Mouse (Mus musculus): ENCODE measurements around the gene Ssu72. TPM values are rescaled to one million over a fixed set of nuclear protein-coding genes. Genes with fewer than 3 reads are reported as not detected.
"Not testable (repeated sequence)": the region's sequence is repeated elsewhere in the genome, so short reads cannot be mapped to it uniquely, and the experiment has no call there.

Ssu72 gene
- polyA plus RNA-seq, 1 experiment from 2014 or later = 264 TPM

- Histone ChIP-seq H3K4me3 (ENCODE audit: inconsistent target) (peak overlapping the region; percentile 48; the same call in 1 of the 2 replicates), H3K27ac (peak overlapping the region; percentile 84), H3K36me3 (ENCODE audit: inconsistent target) (no peaks in the 10 kb centered on the region; the same call in 1 of the 2 replicates)
These were observed 28.7 kb downstream of the Ssu72 start for GRCm38 (mm10) chr4:155733267-155733666.

GRCm38 (mm10) chr4:155734350-155734941 is 29.8 kb downstream of the Ssu72 start, which contains the start of gene Tmem240:
Gene Tmem240 (plus strand): TSS chr4:155734800.
- Histone ChIP-seq H3K27ac (peak within 1 kb of the TSS; percentile 84), H3K79me2 (ENCODE audit: inconsistent target) (peaks cover 5% of the 10 kb centered on the region; the same call in 1 of the 2 replicates), H3K36me3 (ENCODE audit: inconsistent target) (no peaks in the 10 kb centered on the region; the same call in 1 of the 2 replicates), H3K4me3 (ENCODE audit: inconsistent target) (peak within 1 kb of the TSS; percentile 48)
- 1% methylated on average over 15 of the region's 35 CpGs for WGBS (ENCODE audit: missing documents)

More at GRCm38 (mm10) chr4:155733267-155733666, 28.7 kb downstream of the Ssu72 start:
- 96% methylated on average over 7 of the region's 10 CpGs for WGBS (ENCODE audit: missing documents)
- H3K79me2 ChIP-seq (ENCODE audit: inconsistent target) = peaks cover 5% of the 10 kb centered on the region; the same call in 1 of the 2 replicates

- H3K36me3 ChIP-seq (ENCODE audit: inconsistent target) = no peaks in the 10 kb centered on the region; the same call in 1 of the 2 replicates
These were observed 30.5 kb downstream of the Ssu72 start for GRCm38 (mm10) chr4:155734951-155735702.

DNA sequence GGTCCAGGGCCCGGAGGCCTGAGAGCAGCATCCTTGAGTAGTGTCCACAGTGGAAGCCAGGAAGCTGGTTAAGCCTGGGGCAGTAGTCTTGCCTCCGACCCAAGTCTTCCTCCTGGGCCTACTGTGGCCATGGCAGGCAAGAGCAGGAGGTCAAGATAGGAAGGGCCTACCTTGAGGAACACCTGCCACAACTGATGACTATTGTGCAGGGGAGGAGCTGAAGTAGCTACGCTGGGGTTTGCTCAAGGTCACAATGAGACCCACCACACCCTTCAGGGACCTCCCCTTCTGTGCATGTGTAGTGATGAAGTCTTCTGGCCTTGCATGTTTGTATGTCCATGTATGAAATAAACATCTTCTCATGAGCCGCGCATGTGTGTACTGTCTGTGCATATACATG is 31.2 kb downstream of the Ssu72 start:
- no peaks in the 10 kb centered on the region; the same call in 1 of the 2 replicates for H3K36me3 ChIP-seq (ENCODE audit: inconsistent target)
- WGBS (ENCODE audit: missing documents) = 73% methylated on average over 5 of the region's 5 CpGs

More at GRCm38 (mm10) chr4:155734951-155735702, 30.5 kb downstream of the Ssu72 start:
- WGBS (ENCODE audit: missing documents) = 1% methylated on average over 52 of the region's 79 CpGs
- Histone ChIP-seq H3K4me3 (ENCODE audit: inconsistent target) (peak overlapping the region; percentile 29), H3K27ac (no peak overlapping the region), H3K79me2 (ENCODE audit: inconsistent target) (peaks cover 5% of the 10 kb centered on the region; the same call in 1 of the 2 replicates)

DNA sequence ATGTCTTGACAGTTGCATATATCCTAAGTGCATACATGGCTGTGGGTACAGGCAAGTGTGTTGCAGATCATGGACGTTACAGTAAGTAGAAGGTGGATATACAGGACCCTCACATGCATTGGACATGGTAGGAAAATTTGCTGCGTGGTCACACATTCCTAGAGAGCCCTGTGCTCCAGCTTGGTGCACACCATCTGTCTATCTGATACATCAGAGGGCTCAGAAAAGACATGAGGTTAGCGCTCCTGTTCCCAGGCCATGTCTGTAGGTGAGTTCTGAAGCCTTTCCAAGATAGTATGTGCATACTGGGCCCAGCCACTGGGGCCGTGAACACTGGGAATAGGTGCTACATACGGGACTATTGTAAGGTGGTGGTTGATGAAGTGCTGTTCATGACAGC is 31.8 kb downstream of the Ssu72 start:
- Histone ChIP-seq H3K4me3 (ENCODE audit: inconsistent target) (no peak overlapping the region), H3K36me3 (ENCODE audit: inconsistent target) (no peaks in the 10 kb centered on the region; the same call in 1 of the 2 replicates), H3K27ac (no peak overlapping the region), H3K79me2 (ENCODE audit: inconsistent target) (peaks cover 5% of the 10 kb centered on the region; the same call in 1 of the 2 replicates)
- WGBS (ENCODE audit: missing documents) = 94% methylated on average over 5 of the region's 5 CpGs

More for the DNA sequence above, 31.2 kb downstream of the Ssu72 start:
- peaks cover 5% of the 10 kb centered on the region; the same call in 1 of the 2 replicates for H3K79me2 ChIP-seq (ENCODE audit: inconsistent target)
- H3K4me3 ChIP-seq (ENCODE audit: inconsistent target) = peak overlapping the region; percentile 29
- H3K27ac ChIP-seq = no peak overlapping the region

DNA sequence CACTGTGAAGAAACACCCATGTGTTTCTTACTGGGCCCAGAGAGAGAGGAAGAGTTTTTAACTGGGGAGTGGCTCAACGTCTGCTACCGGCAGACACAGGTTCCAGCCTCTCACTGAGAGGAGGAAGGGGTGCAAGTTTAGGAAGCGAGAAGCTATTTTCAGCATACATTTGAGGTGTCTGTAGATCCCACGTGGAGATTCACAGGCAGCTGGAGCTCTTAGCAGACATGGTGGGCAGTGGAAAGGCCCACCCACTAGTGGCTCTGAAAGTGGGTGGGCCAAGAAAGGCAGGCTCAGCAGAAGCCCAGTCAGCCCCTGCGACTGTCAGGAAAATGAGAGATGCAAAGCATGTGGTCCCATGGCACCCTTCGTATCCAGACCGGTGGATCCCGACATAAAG is 33.7 kb downstream of the Ssu72 start:
- H3K36me3 ChIP-seq (ENCODE audit: inconsistent target) = peaks cover 2% of the 10 kb centered on the region; the same call in 1 of the 2 replicates
- H3K79me2 ChIP-seq (ENCODE audit: inconsistent target) = peaks cover 5% of the 10 kb centered on the region; the same call in 1 of the 2 replicates
- WGBS (ENCODE audit: missing documents) = 76% methylated on average over 8 of the region's 8 CpGs
- no peak overlapping the region for H3K27ac ChIP-seq
- no peak overlapping the region for H3K4me3 ChIP-seq (ENCODE audit: inconsistent target)

- H3K36me3 ChIP-seq (ENCODE audit: inconsistent target) = peaks cover 11% of the 10 kb centered on the region; the same call in 1 of the 2 replicates
- 94% methylated on average over 6 of the region's 6 CpGs for WGBS (ENCODE audit: missing documents)
- H3K27ac ChIP-seq = no peak overlapping the region
- no peaks in the 10 kb centered on the region for H3K79me2 ChIP-seq (ENCODE audit: inconsistent target)
- no peak overlapping the region for H3K4me3 ChIP-seq (ENCODE audit: inconsistent target)
These were observed 34.6 kb downstream of the Ssu72 start for GRCm38 (mm10) chr4:155739152-155739551.

DNA sequence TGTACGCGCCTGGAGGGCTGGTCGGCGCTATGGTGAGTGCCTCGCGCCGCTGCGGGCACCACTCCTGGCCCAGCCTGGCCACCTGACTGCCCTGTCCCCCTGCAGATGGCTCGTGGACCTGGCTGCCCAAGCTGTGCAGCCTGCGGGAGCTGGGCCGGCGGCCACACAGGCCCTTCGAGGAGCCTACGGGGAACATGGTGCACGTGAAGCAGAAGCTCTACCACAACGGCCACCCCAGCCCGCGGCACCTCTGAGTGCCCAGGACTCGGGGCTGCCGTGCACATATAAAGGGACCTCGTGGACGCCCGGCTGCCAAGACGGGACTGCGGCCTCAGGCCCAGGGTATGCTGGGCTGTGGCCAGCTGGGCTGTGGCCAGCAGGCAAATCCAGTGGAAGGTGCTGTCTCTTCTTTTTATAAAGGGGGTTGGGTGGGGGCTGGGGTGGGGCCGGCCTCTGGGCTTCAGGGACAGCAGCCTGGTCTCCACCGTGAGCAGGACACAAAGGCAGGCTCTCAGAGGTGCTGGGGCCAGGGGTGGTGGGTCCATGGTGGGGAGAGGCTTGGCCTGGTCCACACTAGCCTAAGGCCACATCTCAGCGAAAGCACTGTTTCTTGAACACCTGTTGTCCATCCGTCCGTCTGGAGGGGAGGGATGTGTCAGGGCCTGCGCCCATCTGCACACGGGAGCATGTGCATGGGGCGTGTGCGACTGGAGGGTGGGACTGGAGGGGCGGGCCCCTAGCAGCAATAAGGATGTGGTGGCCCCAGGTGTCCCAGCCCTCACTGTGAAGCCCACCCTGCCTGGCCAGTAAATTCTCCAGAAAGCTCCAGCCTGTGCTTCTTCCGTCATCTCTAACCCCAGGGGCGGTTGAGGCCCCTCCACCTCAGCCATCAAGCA is 35.4 kb downstream of the Ssu72 start:
- H3K4me3 ChIP-seq (ENCODE audit: inconsistent target) = no peak overlapping the region
- H3K79me2 ChIP-seq (ENCODE audit: inconsistent target) = no peaks in the 10 kb centered on the region
- peaks cover 13% of the 10 kb centered on the region; the same call in 1 of the 2 replicates for H3K36me3 ChIP-seq (ENCODE audit: inconsistent target)
- no peak overlapping the region for H3K27ac ChIP-seq
- WGBS (ENCODE audit: missing documents) = 95% methylated on average over 27 of the region's 37 CpGs

- 95% methylated on average over 10 of the region's 10 CpGs for WGBS (ENCODE audit: missing documents)
- H3K36me3 ChIP-seq (ENCODE audit: inconsistent target) = peaks cover 14% of the 10 kb centered on the region; the same call in 1 of the 2 replicates
- H3K79me2 ChIP-seq (ENCODE audit: inconsistent target); H3K27ac ChIP-seq; H3K4me3 ChIP-seq (ENCODE audit: inconsistent target): not testable (repeated sequence)
These were observed 36.1 kb downstream of the Ssu72 start for GRCm38 (mm10) chr4:155740681-155741080.

- Histone ChIP-seq H3K36me3 (ENCODE audit: inconsistent target) (peaks cover 29% of the 10 kb centered on the region; the same call in 1 of the 2 replicates), H3K27ac (no peak overlapping the region), H3K79me2 (ENCODE audit: inconsistent target) (no peaks in the 10 kb centered on the region), H3K4me3 (ENCODE audit: inconsistent target) (no peak overlapping the region)
- 95% methylated on average over 5 of the region's 5 CpGs for WGBS (ENCODE audit: missing documents)
These were observed 38.1 kb downstream of the Ssu72 start for GRCm38 (mm10) chr4:155742684-155743083.

DNA sequence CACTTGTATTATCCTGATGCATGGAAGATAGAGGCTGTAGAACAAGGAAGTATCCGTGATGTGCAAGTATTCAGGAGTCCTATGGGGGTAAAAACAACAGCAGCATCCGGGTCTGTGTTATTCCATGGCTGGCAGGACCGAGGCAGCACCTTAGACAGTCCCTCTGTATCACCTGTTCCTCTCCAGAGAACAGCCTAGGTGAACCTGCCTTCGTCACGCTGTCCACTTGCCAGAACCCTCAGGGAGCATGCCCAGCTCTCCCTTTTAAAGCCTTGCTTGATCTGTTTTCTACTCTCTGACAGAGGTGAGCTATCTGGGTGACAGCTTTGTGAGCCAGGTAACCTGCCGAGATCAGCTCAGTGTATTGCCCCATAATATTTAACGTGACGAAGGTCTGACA is 39.9 kb downstream of the Ssu72 start:
- H3K36me3 ChIP-seq (ENCODE audit: inconsistent target) = peaks cover 40% of the 10 kb centered on the region; the same call in 1 of the 2 replicates
- H3K27ac ChIP-seq = no peak overlapping the region

GRCm38 (mm10) chr4:155745136-155745535 is 40.5 kb downstream of the Ssu72 start:
- no peak overlapping the region for H3K4me3 ChIP-seq (ENCODE audit: inconsistent target)
- no peak overlapping the region for H3K27ac ChIP-seq
- H3K79me2 ChIP-seq (ENCODE audit: inconsistent target) = no peaks in the 10 kb centered on the region
- 95% methylated on average over 5 of the region's 5 CpGs for WGBS (ENCODE audit: missing documents)
- peaks cover 46% of the 10 kb centered on the region; the same call in 1 of the 2 replicates for H3K36me3 ChIP-seq (ENCODE audit: inconsistent target)

More for the DNA sequence above, 39.9 kb downstream of the Ssu72 start:
- WGBS (ENCODE audit: missing documents) = 93% methylated on average over 8 of the region's 8 CpGs
- H3K4me3 ChIP-seq (ENCODE audit: inconsistent target) = no peak overlapping the region
- no peaks in the 10 kb centered on the region for H3K79me2 ChIP-seq (ENCODE audit: inconsistent target)

GRCm38 (mm10) chr4:155746036-155746548 is 41.5 kb downstream of the Ssu72 start:
- H3K27ac ChIP-seq = no peak overlapping the region
- no peaks in the 10 kb centered on the region for H3K79me2 ChIP-seq (ENCODE audit: inconsistent target)
- H3K4me3 ChIP-seq (ENCODE audit: inconsistent target) = no peak overlapping the region
- 96% methylated on average over 8 of the region's 8 CpGs for WGBS (ENCODE audit: missing documents)
- H3K36me3 ChIP-seq (ENCODE audit: inconsistent target) = peaks cover 56% of the 10 kb centered on the region; the same call in 1 of the 2 replicates
